Mouse (Mus musculus) CD4-positive helper T cell, adult 2 months (primary cell): Measurements from ENCODE around the gene Ccdc70.
"Not testable (repeated sequence)": the region's sequence is repeated elsewhere in the genome, so short reads cannot be mapped to it uniquely, and the experiment has no call there.

ENCODE experiments used
- DNase-seq: peaks from one replicate; pipeline ENCODE4 v3.0.0-alpha.2; 2012; ENCODE audit warnings: low read depth, missing footprints, low spot score

Gene Ccdc70

GRCm38 (mm10) chr8:21969475-21969874 is at the start of gene Ccdc70:
TSS of gene Ccdc70 (plus strand) at chr8:21969775.
- no peak for DNase-seq

DNA sequence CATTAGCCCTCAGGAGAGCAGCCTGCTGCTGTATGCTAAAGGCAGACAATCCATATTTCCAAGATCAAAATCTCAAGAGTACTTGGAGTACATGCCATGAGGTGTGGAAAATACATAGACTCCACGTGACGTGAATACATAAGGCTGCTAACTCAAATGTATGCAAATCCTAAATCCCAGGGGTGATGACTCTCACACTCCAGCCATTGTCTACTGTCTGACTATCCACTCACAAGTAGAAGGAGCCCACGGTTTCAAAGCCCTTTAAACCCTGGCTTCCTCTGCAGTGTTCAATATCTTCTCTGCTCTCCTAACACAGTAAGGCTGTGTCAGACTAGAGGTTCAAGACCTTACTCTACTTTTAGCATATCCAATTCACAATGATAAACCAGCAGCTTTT is 38.8 kb upstream of the Ccdc70 start:
- not testable (repeated sequence) for DNase-seq

- no peak for DNase-seq
Observed at GRCm38 (mm10) chr8:21932610-21933009, 37.0 kb upstream of the Ccdc70 start, which contains the start of gene Defb15. TSS of gene Defb15 (minus strand) at chr8:21932710.

DNA sequence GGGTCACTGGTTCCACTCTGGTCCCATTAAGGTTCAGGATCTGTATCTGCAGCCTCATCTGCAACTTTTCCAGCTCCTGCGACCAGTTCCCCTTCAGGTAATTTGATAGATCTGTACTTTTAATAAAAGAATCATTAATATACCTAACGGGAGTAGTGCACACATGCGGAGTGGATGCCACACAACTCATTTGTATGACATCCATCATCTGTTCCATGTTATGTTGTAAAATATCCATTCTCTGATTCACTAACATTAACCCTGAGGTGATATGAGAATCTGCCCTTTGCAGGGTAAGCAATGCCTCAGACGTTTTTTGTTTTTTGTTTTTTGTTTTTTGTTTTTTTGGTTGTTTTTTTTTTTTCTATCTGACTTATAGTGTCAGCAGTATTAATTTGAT is 31.5 kb upstream of the Ccdc70 start, which contains the start of gene Defb35:
TSS of gene Defb35 (plus strand) at position 301 of the 400 bp plus-strand sequence.
- not testable (repeated sequence) for DNase-seq

GRCm38 (mm10) chr8:21946462-21946861 is 23.1 kb upstream of the Ccdc70 start, which contains the start of gene Defb13:
TSS of gene Defb13 (plus strand) at chr8:21946762.
- DNase-seq: no peak

DNA sequence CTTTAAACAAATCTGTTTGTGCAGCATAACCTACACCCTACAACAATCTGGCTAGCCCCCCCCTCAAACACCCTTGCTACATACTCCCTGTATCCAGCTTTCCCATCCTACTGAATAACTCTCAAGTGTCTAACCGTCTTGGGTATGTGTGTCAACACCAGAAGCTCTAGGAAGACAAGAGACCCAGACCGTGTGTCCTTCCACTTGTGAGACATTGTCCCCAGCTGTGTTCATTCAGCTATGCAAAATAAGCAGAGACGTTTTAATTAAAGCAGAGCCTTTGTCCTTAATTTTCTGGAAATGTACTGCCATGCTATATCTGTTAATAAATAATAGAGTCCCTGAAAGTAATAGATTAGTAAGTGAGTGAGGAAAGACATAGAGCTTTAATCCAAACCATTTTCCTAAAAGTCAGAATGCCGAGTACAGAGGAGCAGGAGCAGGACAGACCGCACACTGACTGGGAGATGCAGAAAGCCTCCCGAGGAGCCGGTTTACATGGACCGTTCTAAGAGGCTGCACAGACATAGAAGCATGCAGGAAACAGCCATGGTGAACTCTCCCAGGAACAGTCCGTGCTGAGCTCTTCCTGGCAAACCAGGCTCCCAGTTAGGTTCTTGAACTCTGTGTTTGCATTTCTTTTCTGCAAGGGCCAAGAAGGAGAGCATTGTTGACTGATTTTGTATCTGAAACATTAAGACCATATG is 22.1 kb upstream of the Ccdc70 start:
- DNase-seq: no peak

DNA sequence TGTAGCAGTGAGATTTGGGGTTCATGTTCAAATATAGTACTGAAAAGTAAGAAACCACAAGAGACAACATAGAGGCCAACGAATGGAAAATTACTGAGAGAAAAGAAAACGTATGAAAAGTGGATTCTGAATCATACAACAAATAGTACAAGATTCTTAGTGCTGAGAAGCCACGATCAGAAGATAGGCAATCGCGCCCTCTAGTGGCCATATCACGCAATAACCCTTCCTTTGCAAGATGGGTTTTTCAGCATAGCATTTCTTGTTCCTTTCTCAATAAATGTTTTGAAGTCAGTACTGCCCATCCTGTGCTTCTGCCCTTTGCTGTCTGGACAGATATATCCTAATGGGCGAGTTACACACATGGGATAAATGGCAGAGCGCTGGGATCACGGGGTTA is 14.3 kb upstream of the Ccdc70 start:
- peak; percentile 10 for DNase-seq

DNA sequence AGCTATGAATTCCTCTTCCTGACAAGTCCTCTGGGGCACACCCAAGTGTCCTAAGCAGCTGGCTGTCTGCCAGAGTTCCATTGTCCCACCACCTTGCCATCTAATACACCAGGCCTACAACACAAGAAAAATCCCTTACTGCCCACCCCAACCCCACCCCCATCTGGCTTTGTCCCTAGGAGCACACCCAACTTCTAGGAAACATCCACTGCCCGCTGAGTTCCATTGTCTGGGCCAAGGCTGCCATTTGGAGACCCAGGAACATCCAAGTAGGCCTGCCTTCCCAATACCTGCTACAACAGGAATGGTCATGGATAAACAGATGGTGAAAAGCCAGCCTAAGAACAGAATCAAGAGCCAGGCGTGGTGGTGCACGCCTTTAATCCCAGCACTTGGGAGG is 13.2 kb upstream of the Ccdc70 start:
- DNase-seq: no peak

GRCm38 (mm10) chr8:21958414-21958813 is 11.2 kb upstream of the Ccdc70 start, which contains the start of gene Fam90a1a:
TSS of gene Fam90a1a (plus strand) at chr8:21958714.
- DNase-seq: no peak

- no peak for DNase-seq
Observed at GRCm38 (mm10) chr8:21966646-21967045, 2.9 kb upstream of the Ccdc70 start.

DNA sequence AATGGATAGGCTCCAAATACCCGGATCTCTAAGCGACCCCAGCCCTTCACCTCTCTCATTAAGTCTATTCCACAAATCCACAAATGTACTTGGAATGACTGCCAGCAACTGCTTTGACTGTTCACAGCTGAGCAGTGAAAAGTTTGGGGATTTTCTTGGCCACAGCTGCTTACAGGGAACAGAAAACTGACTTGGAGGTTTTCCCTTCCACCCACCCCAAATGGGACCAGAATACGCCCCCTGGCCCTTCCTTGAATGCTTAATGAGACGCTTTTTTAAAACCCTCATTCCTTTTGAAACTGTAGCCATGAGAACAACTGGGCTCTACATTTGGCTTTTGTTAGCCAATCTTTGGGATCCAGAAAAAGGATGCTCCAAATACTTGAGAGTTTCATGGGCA is 8.6 kb downstream of the Ccdc70 start:
- DNase-seq: no peak

DNA sequence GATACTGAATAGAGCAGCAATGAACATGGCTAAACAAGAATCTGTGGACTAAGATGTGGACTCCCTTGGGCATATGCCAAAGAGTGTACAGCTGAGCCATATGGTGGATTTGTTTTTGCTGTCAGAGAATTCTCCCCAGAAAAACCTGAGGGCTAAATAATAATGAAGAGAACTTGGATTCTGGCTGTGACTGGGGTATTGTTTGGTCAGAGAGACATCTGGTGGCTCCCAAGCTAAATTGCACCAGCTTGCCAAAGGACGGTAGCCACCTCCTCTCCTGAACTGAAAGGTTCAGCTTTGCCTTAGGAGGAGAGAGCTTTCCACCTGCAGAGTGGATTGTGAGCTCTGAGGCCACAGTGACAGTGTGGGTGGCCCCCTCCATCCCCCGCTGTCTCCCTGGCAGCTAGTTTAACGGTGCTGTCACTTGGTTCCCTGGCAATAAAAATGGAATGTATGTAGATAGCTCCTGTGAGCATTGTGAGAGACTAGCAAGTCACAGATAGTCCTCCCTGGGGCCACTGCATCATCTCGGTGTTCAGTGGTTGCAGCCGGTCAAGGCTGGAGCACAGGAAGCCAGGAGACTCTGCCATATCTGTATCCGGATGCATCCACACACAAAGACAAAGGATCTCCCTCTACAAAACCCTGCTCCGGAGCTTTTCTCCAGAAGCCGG is 12.2 kb downstream of the Ccdc70 start:
- no peak for DNase-seq

GRCm38 (mm10) chr8:21992184-21992583 is 22.6 kb downstream of the Ccdc70 start:
- peak; percentile 7 for DNase-seq

GRCm38 (mm10) chr8:21995181-21995580 is 25.6 kb downstream of the Ccdc70 start:
- DNase-seq: no peak

- no peak for DNase-seq
Observed at GRCm38 (mm10) chr8:22004750-22005522, 35.4 kb downstream of the Ccdc70 start.

DNA sequence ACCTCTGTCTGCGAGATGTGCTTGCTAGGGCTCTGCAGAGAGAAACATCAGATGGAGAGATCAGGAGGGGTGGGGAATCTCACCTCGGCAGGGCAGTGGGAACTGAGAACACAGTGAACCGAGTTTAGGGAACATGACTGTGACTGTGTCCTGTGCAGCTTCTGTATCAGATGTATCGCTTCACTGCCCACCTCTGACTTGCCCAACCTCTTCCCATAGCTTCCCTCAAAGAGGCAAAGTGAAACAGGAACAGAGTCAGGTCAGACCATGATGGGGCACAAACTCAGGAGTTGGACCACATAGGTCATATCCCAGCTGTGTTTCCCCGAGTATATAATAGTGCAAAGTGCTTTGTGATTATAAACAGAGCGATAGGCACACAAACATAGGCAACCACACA is 36.8 kb downstream of the Ccdc70 start:
- DNase-seq: no peak

GRCm38 (mm10) chr8:22009403-22009802 is 39.8 kb downstream of the Ccdc70 start:
- no peak for DNase-seq

DNA sequence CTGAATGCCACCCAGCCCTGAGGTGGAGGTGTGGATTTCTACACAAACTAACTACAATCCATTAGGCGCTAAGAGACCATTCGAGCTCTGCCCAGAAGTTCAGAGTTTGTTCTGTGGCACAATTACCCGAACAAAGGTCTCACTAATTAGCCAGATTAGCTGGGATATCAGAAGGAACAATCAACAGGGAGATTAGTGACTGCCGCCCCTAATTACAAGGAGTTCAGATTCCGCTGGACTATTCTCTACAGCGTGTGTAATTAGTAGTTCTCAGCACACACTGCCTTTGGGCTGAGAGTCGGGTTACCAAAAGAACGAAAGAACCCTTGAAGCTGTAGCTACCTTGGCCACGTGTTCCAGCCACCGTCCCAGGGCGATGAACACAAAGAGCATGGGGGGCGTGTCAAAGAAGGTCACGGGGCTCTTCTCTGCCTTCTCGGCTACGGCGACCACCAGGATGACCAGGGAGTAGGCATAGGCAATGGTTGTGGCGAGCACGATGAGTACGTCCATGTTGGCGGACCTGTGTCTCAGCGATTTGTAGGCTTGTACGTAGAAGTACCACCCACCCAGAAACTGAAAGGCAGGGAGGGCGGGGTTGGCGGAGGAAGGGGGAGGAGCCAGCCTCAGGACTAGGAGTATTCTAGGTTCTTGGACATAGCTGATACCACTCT is 43.6 kb downstream of the Ccdc70 start:
- DNase-seq: no peak

DNA sequence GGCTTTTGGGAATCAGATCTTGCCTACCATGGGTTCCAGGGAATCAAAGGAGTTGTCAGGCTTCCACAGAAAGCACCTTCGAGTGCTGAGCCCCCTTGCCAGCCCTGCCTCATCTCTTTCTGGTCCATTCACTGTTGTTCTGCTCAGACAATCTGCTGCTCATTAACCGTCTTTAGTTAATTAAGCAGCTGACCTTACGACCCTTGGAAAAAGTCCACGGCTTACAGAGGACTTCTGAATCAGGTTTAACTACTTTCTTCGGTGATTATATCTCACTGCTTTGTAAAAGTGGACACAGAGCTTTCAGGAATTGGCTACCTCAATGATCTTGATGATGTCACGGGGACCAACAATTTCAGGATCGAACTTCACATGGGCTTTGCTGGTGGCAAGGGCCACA is 48.2 kb downstream of the Ccdc70 start:
- DNase-seq: no peak

- no peak for DNase-seq
Observed at GRCm38 (mm10) chr8:22019498-22019897, 49.9 kb downstream of the Ccdc70 start.

GRCm38 (mm10) chr8:22022244-22022643 is 52.7 kb downstream of the Ccdc70 start:
- DNase-seq: no peak
